Mouse (Mus musculus): ENCODE measurements around the gene Sema6d.

- no peak for TF ChIP-seq POLR2A (IDR thresholded peaks at IDR 0.05; ENCODE audit: borderline replicate concordance, control insufficient read depth, low read depth, low read length)
- no peak for TF ChIP-seq CTCF (IDR thresholded peaks at IDR 0.05; ENCODE audit: control insufficient read depth, insufficient read depth, low read length)
Observed at GRCm38 (mm10) chr2:124298351-124298750, 208.6 kb downstream of the Sema6d start.
